Mouse (Mus musculus) CH12.LX (cell line): Measurements from ENCODE around the gene Ckmt1. TPM values are rescaled to one million over a fixed set of nuclear protein-coding genes. Genes with fewer than 3 reads are reported as not detected.

Source experiments
- DNase-seq: peaks from one replicate; pipeline ENCODE4 v3.0.0-alpha.2; 2013; ENCODE audit errors: extremely low read depth
- H3K27ac ChIP-seq: 2 replicates; pipeline ENCODE4 v1.5.1; 2012; ENCODE audit warnings: low read depth, mild to moderate bottlenecking, control low read depth, moderate library complexity; ENCODE audit not compliant: insufficient read depth
- H3K27me3 ChIP-seq: replicated peaks from 2 replicates; pipeline ENCODE3; 2012; ENCODE audit warnings: inconsistent platforms
- H3K36me3 ChIP-seq, 2 experiments: replicated peaks in 1 of 2; 2 replicates each; pipeline versions ENCODE3 to v1.6.1; 2012; ENCODE audit warnings: inconsistent platforms in 1 of 2, low read length in 1 of 2, mild to moderate bottlenecking in 1 of 2, mixed read lengths in 1 of 2, moderate library complexity in 1 of 2; ENCODE audit not compliant: control insufficient read depth in 1 of 2, insufficient read depth in 1 of 2
- H3K4me1 ChIP-seq, 2 experiments: 2 replicates each; pipeline ENCODE4 v1.6.1; 2012; ENCODE audit warnings: inconsistent platforms in 1 of 2, moderate library complexity in 1 of 2; ENCODE audit not compliant: insufficient read depth in 2 of 2, control insufficient read depth in 1 of 2
- H3K4me2 ChIP-seq: 2 replicates; pipeline ENCODE4 v1.6.1; 2012; ENCODE audit warnings: low read depth, mild to moderate bottlenecking, control low read depth; ENCODE audit not compliant: poor library complexity, insufficient read depth, severe bottlenecking
- H3K4me3 ChIP-seq, 3 experiments: fragments of 150-350 bp in 1 of 3; sonication (generic) in 1 of 3; replicated peaks in 1 of 3; 2 replicates each; pipeline versions ENCODE3 to v1.5.1; 2011 to 2012; ENCODE audit warnings: low read depth in 2 of 3, low read length in 2 of 3, mild to moderate bottlenecking in 2 of 3, moderate library complexity in 2 of 3, control low read depth in 1 of 3, improper control_type of control experiment in 1 of 3, inconsistent platforms in 1 of 3, mixed read lengths in 1 of 3; ENCODE audit not compliant: poor library complexity in 1 of 3
- H3K79me2 ChIP-seq: replicated peaks from 2 replicates; pipeline ENCODE4 v1.6.1; 2012; ENCODE audit warnings: mild to moderate bottlenecking, moderate library complexity; ENCODE audit not compliant: control insufficient read depth, poor library complexity, insufficient read depth, severe bottlenecking; ENCODE audit errors: extremely low read depth
- H3K9ac ChIP-seq: 2 replicates; pipeline ENCODE4 v1.6.1; 2012; ENCODE audit warnings: low read depth, mild to moderate bottlenecking, control low read depth, moderate library complexity; ENCODE audit not compliant: insufficient read depth
- H3K9me3 ChIP-seq: replicated peaks from 2 replicates; pipeline ENCODE3; 2012; ENCODE audit warnings: low read length, inconsistent platforms, mixed read lengths
- BHLHE40 ChIP-seq: IDR thresholded peaks from 2 replicates; pipeline ENCODE4 v1.6.1; 2011; ENCODE audit warnings: mild to moderate bottlenecking, low read depth, low read length, improper control_type of control experiment
- CHD1 ChIP-seq: IDR thresholded peaks from 2 replicates; pipeline ENCODE4 v1.6.1; 2012; ENCODE audit warnings: low read depth, low read length, improper control_type of control experiment, inconsistent platforms
- CHD2 ChIP-seq: IDR thresholded peaks from 2 replicates; pipeline ENCODE4 v1.6.1; 2011; ENCODE audit warnings: low read length, improper control_type of control experiment
- CTCF ChIP-seq, 2 experiments: IDR thresholded peaks in 1 of 2; conservative IDR thresholded peaks in 1 of 2; 2 replicates each; pipeline ENCODE4 v1.5.1; 2011 to 2012; ENCODE audit warnings: low read depth in 2 of 2, low read length in 2 of 2, improper control_type of control experiment in 1 of 2, inconsistent platforms in 1 of 2, mild to moderate bottlenecking in 1 of 2, moderate library complexity in 1 of 2
- E2F4 ChIP-seq: IDR thresholded peaks from 2 replicates; pipeline ENCODE4 v1.6.1; 2011; ENCODE audit warnings: low read depth, low read length, improper control_type of control experiment; ENCODE audit not compliant: insufficient replicate concordance
- EP300 ChIP-seq: IDR thresholded peaks from 2 replicates; pipeline ENCODE4 v1.6.1; 2011; ENCODE audit warnings: low read length, improper control_type of control experiment
- HCFC1 ChIP-seq: IDR thresholded peaks from 2 replicates; pipeline ENCODE4 v1.6.1; 2012; ENCODE audit warnings: low read depth, mild to moderate bottlenecking, inconsistent platforms, low read length, improper control_type of control experiment
- IRF4 ChIP-seq: IDR thresholded peaks from 2 replicates; pipeline ENCODE4 v1.6.1; 2014; ENCODE audit warnings: low read depth, mild to moderate bottlenecking, inconsistent platforms, low read length, improper control_type of control experiment
- JUN ChIP-seq: IDR thresholded peaks from 2 replicates; pipeline ENCODE4 v1.6.1; 2011; ENCODE audit warnings: low read depth, mild to moderate bottlenecking, low read length, improper control_type of control experiment, moderate library complexity; ENCODE audit not compliant: insufficient read depth
- MAFK ChIP-seq: IDR thresholded peaks from 2 replicates; pipeline ENCODE4 v1.6.1; 2011; ENCODE audit warnings: low read length, improper control_type of control experiment; ENCODE audit not compliant: insufficient replicate concordance
- MAX ChIP-seq: IDR thresholded peaks from 2 replicates; pipeline ENCODE4 v1.6.1; 2011; ENCODE audit warnings: low read length, improper control_type of control experiment
- MAZ ChIP-seq: IDR thresholded peaks from 2 replicates; pipeline ENCODE4 v1.6.1; 2012; ENCODE audit warnings: low read depth, mild to moderate bottlenecking, inconsistent platforms, low read length, improper control_type of control experiment, moderate library complexity
- MXI1 ChIP-seq: IDR thresholded peaks from 2 replicates; pipeline ENCODE4 v1.6.1; 2011; ENCODE audit warnings: mild to moderate bottlenecking, low read depth, low read length, improper control_type of control experiment
- POLR2A ChIP-seq: IDR thresholded peaks from 2 replicates; pipeline ENCODE4 v1.6.1; 2011; ENCODE audit warnings: low read depth, mild to moderate bottlenecking, improper control_type of control experiment, low read length
- POLR2AphosphoS2 ChIP-seq: IDR thresholded peaks from 2 replicates; pipeline ENCODE4 v1.6.1; 2011; ENCODE audit warnings: low read depth, low read length, improper control_type of control experiment
- RAD21 ChIP-seq: IDR thresholded peaks from 2 replicates; pipeline ENCODE4 v1.6.1; 2011; ENCODE audit warnings: low read depth, mild to moderate bottlenecking, low read length, improper control_type of control experiment, moderate library complexity
- RCOR1 ChIP-seq: conservative IDR thresholded peaks from 2 replicates; pipeline ENCODE4 v1.6.1; 2012; ENCODE audit warnings: low read depth, mild to moderate bottlenecking, inconsistent platforms, low read length, improper control_type of control experiment
- SIN3A ChIP-seq: IDR thresholded peaks from 2 replicates; pipeline ENCODE4 v1.6.1; 2012; ENCODE audit warnings: low read length, improper control_type of control experiment, inconsistent platforms
- TBP ChIP-seq: conservative IDR thresholded peaks from 2 replicates; pipeline ENCODE4 v1.6.1; 2011; ENCODE audit warnings: low read depth, low read length, improper control_type of control experiment
- TCF12 ChIP-seq: IDR thresholded peaks from 2 replicates; pipeline ENCODE4 v1.6.1; 2014; ENCODE audit warnings: low read depth, mild to moderate bottlenecking, inconsistent platforms, low read length, improper control_type of control experiment
- UBTF ChIP-seq: IDR thresholded peaks from 2 replicates; pipeline ENCODE4 v1.6.1; 2012; ENCODE audit warnings: low read depth, mild to moderate bottlenecking, inconsistent platforms, low read length, improper control_type of control experiment, moderate library complexity
- ZC3H11A ChIP-seq: IDR thresholded peaks from 2 replicates; pipeline ENCODE4 v1.6.1; 2012; ENCODE audit warnings: low read depth, mild to moderate bottlenecking, inconsistent platforms, low read length, improper control_type of control experiment
- ZMIZ1 ChIP-seq: IDR thresholded peaks from 2 replicates; pipeline ENCODE4 v1.6.1; 2012; ENCODE audit warnings: low read depth, mild to moderate bottlenecking, inconsistent platforms, low read length, improper control_type of control experiment
- dilution Hi-C: fragments of 300-500 bp; cut with MboI; formaldehyde crosslinking; loops from 2 replicates; pipeline ENCODE4 v1.14.3; 2020; ENCODE audit warnings: low sequenced_read_pairs; ENCODE audit not compliant: extremely low pct_unique_long_range_greater_than_20kb, extremely low pct_ligation_motif_present
- in situ Hi-C: fragments of 300-500 bp; cut with MboI; formaldehyde crosslinking; loops from 3 replicates; pipeline ENCODE4 v1.14.3; 2019; ENCODE audit warnings: low sequenced_read_pairs, low pct_ligation_motif_present, low pct_unique_long_range_greater_than_20kb, mixed read lengths
- polyA plus RNA-seq: library from polyadenylated mRNA; unstranded; fragments of >175 nt; gene quantifications from 2 replicates; pipeline ENCODE4 v1.2.1, GENCODE M21; 2012; ENCODE audit warnings: low read depth; ENCODE audit not compliant: insufficient read length
- total RNA-seq, 2 experiments: library from RNA; depleted of rRNA; stranded (reverse); fragments of 300-350 nt in 1 of 2; fragments of >200 nt in 1 of 2; gene quantifications; 2 replicates each; pipeline ENCODE4 v1.2.3; 2012 to 2014

The Ckmt1 gene
- total and polyA plus RNA-seq, 3 experiments = 2.6 to 3.9 TPM; not detected in 1

GRCm38 (mm10) chr2:121354820-121355592 lies 2.5 kb upstream of the Ckmt1 start, which contains the start of gene Ppip5k1 (continued):
- TF ChIP-seq HCFC1 = peak; percentile 77
- TF ChIP-seq BHLHE40 = no peak
- peak; percentile 47; the same call in 1 of the 2 replicates for TF ChIP-seq IRF4
- TF ChIP-seq MXI1 = peak; percentile 33; the same call in 1 of the 2 replicates
- TF ChIP-seq ZC3H11A = no peak
- no peak for TF ChIP-seq EP300
- peak; percentile 55 for TF ChIP-seq TCF12
- peak; percentile 68; the same call in 1 of the 2 replicates for TF ChIP-seq SIN3A
- TF ChIP-seq TBP = no peak
- peak; percentile 41; the same call in 1 of the 2 replicates for TF ChIP-seq POLR2A
- no peak for TF ChIP-seq JUN
- peak; percentile 49; the same call in 1 of the 2 replicates for TF ChIP-seq E2F4
- no peak for TF ChIP-seq MAFK
- TF ChIP-seq MAX = 0 out of 2 replicates have a peak, but pooled peaks have one; percentile 15
- no peak for TF ChIP-seq CHD1

- no peak for TF ChIP-seq POLR2AphosphoS2
- TF ChIP-seq CHD2 = no peak
- no peak for TF ChIP-seq ZC3H11A
- TF ChIP-seq POLR2A = no peak
- TF ChIP-seq RCOR1 = no peak
- no peak for TF ChIP-seq SIN3A
- no peak for TF ChIP-seq CTCF (conservative IDR thresholded peaks at IDR 0.05 in 1 of 2, IDR thresholded peaks at IDR 0.05 in 1 of 2; ENCODE audit: low read depth in 2 of 2, low read length in 2 of 2)
- no peak for TF ChIP-seq JUN
- no peak for TF ChIP-seq UBTF
- TF ChIP-seq MXI1 = no peak
- no peak for TF ChIP-seq MAZ
- no peak for TF ChIP-seq TBP
- TF ChIP-seq RAD21 = no peak
- no peak for TF ChIP-seq MAX
- no peak for TF ChIP-seq ZMIZ1
- TF ChIP-seq, all 38 proteins: peak for 0
- dilution Hi-C loops (no loop called here), in situ Hi-C loops (no loop called here)
- Histone ChIP-seq H3K4me1 (peaks cover 9 to 18% of the 10 kb centered on the region in 2 experiments), H3K27me3 (peaks cover 51% of the 10 kb centered on the region), H3K4me3 (peak overlapping the region in 1 of 3 experiments; percentile 6), H3K27ac (no peak overlapping the region), H3K4me2 (peak overlapping the region; percentile 65), H3K9me3 (no peaks in the 10 kb centered on the region), H3K9ac (no peak overlapping the region), H3K36me3 (peaks cover 9 to 20% of the 10 kb centered on the region in 2 experiments), H3K79me2 (no peaks in the 10 kb centered on the region)
- DNase-seq = no peak
Observed at GRCm38 (mm10) chr2:121357961-121358360, 447 bp downstream of the Ckmt1 start.
